Mouse (Mus musculus): ENCODE measurements around the gene Hoxa11.

The Hoxa11 gene

DNA sequence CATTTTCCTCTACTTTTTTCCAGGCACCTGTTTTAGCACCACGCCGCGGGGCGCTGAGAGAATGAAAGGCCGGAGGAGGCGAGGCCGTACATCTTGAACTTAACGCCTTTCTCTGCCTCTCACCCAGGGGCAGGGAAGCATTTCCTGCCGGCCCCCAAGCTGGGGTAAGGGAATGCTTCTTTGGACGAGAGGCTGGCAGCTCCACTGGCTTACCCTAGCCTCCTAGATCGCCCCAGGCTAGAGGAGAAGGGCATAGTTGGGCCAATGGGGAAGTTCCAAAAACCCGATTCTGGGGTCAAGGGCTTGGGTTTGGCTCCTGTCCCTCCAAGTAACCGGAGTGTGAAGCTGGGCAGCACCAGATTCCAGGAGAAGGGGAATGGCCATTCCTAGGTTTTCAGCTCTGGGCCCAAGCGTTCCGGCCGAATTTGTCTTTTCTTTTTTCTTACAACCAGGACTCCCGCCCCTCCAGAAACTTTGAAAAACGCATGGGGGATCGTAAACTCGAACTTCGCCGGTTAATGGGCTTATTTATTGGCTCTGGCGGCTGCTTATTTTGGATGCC, 12.5 kb downstream of the Hoxa11 start:
- DNase-seq (ENCODE audit: low spot score): no peak

DNA sequence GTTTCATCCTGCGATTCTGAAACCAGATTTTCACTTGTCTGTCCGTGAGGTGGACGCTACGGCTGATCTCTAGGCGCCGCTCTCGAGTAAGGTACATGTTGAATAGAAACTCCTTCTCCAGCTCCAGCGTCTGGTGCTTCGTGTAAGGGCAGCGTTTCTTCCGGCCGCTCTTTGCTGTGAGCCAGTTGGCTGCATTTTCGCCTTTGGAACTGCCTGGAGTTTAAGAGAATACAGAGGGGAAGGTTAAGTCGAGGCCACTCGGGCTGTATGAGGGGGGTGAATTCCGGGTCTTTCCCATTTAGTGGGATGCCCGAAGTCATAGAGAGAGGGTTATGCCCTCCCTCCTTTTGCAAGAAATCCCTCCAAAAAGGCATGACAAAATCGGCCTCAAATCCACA, 13.0 kb downstream of the Hoxa11 start:
- DNase-seq (ENCODE audit: low spot score): peak; percentile 67

GRCm38 (mm10) chr6:52231885-52232567, 13.6 kb downstream of the Hoxa11 start:
- DNase-seq (ENCODE audit: low spot score): peak; percentile 65

GRCm38 (mm10) chr6:52230516-52231165, 15.0 kb downstream of the Hoxa11 start, which contains the start of gene Hoxa9:
Gene Hoxa9 (minus strand): TSS chr6:52231089.
- DNase-seq (ENCODE audit: low spot score): peak; percentile 58

DNA sequence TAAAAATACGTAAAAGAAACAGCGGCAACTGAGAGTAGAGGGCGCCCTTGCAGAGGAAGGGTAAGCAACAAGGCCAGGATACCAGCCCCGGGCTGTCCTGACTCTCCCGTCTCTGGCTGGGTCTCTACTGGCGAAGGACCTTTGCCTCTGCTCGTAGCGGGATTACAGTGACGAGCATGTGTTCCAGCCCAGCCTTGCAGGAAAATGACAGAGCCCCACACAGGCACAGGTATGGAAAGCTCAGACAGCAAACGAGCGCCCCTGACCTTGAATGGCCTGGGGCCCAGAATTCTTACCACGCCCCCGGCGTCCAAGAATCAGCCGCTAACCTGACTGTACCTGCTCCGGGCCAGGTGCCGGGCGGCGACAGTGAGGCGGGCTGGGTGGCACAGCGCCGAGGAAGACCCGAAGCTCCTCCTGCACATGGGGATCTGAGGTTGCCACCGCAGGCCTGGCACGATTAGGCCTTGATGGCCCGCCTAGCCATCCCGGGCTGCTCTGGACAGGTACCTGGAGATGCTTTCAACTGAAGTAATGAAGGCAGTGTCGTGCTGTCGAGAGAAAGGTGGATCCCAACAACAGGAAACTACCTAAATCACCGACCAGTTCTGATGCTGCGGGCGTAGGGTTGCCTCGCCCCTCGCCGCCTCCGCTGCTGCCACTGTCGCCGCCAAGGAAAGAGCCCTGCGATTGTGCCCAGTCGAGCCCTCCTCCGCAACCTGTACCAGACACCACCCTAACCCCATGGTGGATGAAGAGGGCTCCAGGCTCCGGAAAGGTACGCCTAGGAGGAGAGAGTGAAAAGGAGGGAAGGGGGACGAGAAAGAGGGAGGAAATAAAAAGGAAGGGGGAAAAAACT, 15.8 kb downstream of the Hoxa11 start:
- DNase-seq (ENCODE audit: low spot score): peak; percentile 44

DNA sequence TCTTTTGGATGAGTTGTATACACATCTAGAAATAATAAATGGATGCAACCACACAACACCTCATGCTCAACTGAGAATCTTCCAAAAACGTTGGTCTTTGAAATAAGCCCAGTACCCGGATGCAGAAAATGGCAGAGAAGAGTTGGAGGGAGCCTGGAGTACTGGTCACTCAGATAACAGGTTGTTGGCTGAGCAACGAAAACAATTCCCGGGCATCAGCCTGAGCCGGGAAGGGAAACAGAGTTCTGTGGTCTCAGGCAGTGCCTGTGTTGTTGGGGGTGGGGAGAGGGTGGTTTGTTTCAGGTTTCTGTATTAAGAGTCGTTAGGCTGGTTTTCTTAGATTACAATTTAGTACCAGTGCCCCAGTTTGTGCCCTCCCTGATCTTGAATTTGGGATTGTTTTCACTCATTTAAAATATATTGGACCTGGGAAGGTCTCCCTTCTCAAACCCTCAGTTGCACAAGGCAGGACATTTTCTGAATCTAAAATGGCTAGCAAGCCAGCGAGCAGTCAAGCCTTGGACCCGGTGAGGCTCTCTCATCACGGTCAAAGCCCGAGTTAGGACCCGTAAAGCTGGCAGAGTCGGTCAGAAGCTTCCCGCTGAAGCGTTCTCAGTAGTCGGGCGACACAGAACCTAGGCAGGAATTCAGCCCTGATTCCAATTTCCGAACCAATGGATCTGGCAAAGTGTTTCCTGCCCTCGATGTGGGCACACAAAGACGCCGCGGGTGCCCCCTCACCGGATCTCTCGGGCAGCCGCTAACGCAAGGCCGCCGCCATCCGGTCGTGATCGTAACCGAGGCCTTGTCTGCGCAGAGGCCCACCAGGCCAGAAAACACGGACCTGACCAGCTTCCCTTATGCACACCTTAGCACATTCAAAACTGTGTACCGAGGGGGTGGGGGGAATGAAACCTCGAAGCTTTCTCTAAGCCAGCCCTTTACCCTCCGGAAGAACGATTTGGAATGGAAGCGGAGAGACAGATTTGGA, 16.8 kb downstream of the Hoxa11 start:
- peak; percentile 54 for DNase-seq (ENCODE audit: low spot score)

DNA sequence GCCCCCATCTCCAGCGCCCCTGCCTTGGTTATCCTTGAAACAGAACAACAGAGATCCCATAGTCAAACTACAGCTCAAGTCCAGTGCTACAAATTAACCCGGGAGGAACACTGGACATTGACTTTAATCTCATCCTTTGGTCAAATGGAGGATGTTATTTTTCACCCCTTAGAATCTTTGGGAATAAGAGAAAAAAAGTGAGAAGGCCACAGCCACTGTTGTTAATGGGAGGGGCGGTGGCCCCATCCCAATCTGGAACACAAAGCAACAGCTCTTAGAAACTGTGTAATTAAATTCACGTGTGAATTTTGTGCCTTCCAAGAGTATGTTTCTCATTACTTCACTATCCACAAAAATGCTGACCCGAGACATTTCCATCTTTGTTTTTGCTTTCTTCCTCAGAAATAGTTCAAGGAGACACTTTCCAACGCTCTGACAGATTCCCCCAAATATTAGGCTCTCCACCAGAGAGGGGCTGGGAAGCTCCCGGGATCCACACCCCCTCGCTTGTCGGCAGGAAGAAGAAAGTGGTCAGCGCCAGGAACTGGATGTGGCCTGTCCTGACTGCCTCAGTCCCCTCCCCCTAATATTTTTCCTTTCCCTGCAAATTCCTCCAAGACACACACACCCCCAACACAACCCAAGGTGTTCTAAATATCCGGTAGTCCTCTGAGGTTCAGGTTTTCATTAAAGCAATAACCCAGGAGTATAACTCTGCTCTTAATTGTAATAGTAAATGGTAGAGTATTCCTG, 18.0 kb downstream of the Hoxa11 start:
- no peak for DNase-seq (ENCODE audit: low spot score)

DNA sequence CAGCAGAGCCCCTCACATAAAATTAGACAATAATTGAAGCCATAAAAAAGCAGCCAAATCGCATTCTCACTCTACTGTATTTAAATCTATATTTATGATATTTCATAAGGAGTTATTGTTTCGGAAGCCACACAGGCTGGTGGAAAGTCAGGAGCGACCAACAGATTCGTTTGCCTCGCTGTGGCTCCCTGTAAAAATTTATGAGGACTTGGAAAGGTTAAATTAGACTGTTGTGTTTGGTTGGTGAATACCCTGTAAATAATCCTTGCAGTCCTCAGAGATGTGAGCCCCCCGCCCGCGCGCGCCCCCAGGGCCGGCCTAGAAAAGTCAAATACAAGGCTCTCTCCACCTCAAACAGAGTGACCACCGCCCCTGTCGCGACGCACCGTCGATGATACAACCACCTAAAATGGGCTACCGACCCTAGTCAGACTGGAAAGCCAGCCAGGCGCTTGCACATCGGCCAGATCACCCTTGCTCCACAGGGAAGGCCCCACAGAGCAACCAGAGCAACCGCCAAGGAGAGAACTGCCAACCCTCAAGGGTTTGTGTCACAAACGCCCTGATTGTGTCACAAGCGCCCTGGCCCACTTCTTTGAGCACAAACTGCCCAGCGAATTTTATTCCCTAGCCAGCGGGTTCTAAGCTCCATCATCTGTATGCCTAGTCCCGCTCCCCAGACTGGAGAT, 18.9 kb downstream of the Hoxa11 start:
- peak; percentile 46 for DNase-seq (ENCODE audit: low spot score)

- peak; percentile 72 for DNase-seq (ENCODE audit: low spot score)
Observed at GRCm38 (mm10) chr6:52225612-52226568, 19.7 kb downstream of the Hoxa11 start.

DNA sequence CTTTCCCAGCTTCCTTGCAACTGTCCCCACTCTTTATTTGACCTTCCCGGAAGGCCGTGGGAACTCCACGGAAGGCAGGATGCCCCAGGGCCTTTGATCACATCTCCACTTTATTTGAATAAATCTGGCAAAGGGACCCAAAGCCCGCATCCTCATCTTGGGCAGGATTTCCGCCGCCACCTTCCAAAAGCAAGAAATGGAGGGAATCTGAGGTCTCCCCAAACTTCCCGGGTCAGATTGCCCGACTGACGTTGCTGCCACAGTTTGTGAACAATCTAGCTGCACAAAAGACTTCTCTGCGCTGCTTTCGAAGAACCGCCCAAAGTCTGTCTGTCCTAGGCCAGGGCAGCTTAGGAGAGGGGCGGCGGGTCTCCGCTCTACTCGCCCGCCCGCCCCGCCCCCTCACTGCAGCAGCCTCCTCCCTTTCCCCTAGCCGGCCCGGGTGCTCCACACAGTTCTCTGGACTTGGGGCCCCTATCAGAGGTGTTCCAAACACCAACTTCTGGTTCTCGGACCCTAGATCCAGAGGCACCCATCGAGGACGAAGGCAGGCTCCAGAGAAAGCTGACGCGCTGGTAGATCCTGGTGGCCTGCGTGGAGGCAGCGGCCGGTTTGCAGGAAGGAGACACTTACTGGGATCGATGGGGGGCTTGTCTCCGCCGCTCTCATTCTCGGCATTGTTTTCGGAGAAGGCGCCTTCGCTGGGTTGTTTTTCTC, 20.6 kb downstream of the Hoxa11 start:
- no peak for DNase-seq (ENCODE audit: low spot score)

DNA sequence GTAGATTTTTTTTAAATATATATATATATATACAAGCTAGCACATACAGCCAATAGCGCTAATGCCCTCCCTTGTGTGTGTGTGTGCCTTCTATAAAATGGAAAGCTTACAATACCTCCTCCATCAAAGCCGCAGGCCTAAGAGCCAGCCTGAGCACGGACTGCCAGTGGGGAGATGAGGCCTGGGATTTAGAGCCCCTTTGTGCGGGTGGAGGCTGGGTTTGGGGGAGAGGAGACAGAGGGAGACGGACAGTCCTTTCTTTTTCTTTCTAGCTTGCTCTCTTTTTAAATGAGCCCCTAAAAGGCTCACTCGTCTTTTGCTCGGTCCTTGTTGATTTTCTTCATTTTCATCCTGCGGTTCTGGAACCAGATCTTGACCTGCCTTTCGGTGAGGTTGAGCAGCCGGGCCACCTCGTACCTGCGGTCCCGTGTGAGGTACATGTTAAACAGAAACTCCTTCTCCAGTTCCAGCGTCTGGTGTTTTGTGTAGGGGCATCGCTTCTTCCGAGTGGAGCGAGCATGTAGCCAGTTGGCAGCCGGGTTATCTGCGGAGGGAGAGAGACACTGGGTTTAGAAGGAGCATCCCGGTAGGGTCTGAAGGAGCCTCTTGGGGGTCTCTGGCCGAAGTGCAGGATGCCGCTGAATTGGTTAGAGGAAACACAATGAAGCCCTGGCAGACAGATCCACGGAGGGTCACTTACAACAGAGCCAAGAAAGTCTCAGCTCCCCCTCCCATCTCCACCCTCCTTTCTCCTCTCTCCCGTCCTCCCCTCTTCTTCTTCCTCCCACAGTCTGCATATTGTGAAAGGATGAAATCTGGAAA, 21.5 kb downstream of the Hoxa11 start:
- no peak for DNase-seq (ENCODE audit: low spot score)

DNA sequence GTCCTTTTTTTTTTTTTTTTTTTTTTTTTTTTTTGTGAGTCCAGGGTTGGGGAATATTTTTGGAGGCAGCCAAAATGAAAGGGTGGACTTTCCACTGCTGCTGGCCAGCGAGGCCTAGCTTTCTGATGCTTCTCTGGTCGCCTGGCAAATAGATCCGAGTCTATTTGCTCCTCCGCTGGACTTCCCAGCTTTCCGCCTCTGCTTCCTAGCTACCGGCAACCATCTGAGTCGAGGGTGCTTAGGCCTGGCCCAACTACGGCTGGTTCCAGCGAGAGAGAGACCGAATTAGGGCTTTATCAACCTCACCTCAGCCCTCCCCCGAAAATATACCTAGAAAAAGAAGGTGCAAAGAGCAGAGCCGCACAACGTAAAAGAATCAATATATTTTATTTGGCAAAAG, 22.9 kb downstream of the Hoxa11 start:
- no peak for DNase-seq (ENCODE audit: low spot score)

DNA sequence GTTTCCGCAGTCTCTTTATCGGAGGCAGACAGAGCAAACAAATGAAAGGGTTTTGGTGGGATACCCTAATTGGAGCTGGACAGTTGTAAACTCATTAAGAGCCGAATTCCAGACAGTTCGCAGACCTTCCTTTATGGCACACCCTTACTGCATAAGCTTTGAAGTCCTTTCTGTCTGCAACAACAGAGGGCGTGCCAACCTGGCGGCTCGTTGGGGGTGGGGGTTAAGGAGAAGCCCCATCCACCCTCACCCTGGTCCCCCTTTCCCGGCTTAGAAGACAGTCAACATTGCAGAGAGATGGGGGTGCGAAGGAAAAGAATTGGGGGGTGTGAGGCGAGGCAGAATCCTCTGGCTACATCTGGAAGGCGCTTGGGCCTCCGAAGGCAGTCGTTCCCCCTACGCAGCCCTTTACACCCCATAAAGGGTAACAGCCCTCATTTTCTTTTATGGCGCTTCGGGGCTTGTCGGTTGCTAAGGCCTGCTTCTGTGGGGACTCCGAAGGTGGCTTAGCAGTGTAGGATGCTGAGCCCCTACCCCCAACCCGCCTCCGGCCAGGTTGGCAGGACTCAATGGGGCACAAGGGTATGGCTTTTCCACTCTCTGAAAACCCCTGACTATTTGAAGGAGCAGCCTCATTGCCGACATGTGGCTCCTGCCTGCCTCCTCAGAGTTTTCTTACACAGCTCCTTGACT, 23.5 kb downstream of the Hoxa11 start:
- DNase-seq (ENCODE audit: low spot score): no peak

- peak; percentile 93 for DNase-seq (ENCODE audit: low spot score)
Observed at GRCm38 (mm10) chr6:52221337-52221992, 24.1 kb downstream of the Hoxa11 start, which contains the start of gene Hoxa7. Gene Hoxa7 (minus strand): TSS chr6:52221854.

DNA sequence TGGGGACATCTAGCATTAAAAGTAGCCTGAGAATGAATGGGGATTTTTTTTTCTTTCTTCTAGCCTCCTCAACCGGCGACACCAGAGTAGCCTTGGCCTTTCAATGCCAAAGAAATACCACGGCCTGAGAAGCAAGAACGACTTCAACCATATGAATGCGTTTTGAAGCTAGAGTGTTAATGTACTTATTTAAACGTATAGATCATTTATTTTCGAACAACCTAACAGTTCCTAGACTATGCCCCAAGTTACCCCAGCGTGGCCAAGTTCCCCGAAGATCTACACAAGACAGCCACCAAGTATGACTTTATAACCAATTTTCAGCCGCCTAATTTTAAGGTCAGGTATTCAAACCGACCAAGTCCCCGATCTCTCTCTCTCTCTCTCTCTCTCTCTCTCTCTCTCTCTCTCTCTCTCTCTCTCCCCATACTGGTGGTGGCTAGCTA, 24.7 kb downstream of the Hoxa11 start:
- DNase-seq (ENCODE audit: low spot score): no peak
